In the genomic region with DNA sequence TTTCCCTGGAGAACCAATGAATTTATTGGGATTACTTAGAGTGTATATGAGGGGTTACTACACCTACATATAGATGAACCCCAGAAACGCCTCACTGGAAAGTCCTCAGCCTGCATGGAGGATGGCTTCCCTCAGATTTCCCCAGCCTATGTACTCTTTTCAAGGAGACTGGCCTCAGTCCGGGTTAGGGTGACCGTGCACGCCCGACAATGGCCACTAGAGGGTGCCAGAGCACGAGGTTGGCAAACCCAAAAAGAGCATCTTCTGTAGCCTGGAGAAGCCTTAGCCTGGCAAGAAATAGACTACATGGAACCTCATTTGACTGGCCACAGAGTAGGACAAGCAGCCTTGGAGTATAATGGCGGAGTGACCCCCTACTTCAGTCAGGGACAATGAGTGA, we compare ENCODE assay signal across 8 mouse cellular contexts. TPM values are rescaled to one million over a fixed set of nuclear protein-coding genes. Genes with fewer than 3 reads are reported as not detected.
DNase-seq lines count a peak whose midpoint lies in the region; ATAC-seq and TF ChIP-seq lines count a peak whose summit lies in the region.

No protein-coding gene starts in this region.

- in situ Hi-C loops in ES-E14 (cut with MboI; ENCODE audit: low sequenced_read_pairs in 2 of 2, unreplicated experiment in 2 of 2) = no loop called here

- H3K4me2 ChIP-seq in lung, embryonic 15.5 days = no peak overlapping the region

- peaks cover 2 to 3% of the 10 kb centered on the region in 2 experiments; a peak in 2 of 4 replicates for H3K4me1 ChIP-seq in ES-E14 (ENCODE audit: control insufficient read depth in 2 of 2, insufficient read depth in 2 of 2, low read length in 2 of 2, poor library complexity in 1 of 2)
- H3K4me1 ChIP-seq in lung, embryonic 15.5 days = no peaks in the 10 kb centered on the region

- intact Hi-C loops in heart, postnatal 25 days (cut with DNase I) = no loop called here

- H3K27me3 ChIP-seq in lung, embryonic 15.5 days = no peaks in the 10 kb centered on the region

- no peaks in the 10 kb centered on the region for H3K36me3 ChIP-seq in ES-E14 (ENCODE audit: control insufficient read depth, insufficient read depth, low read length, poor library complexity, severe bottlenecking)
- no peaks in the 10 kb centered on the region for H3K36me3 ChIP-seq in lung, embryonic 15.5 days

- no peak overlapping the region for H3K27ac ChIP-seq in ES-E14 (ENCODE audit: insufficient read depth, low read depth, low read length, poor library complexity, severe bottlenecking)
- H3K27ac ChIP-seq in layer of hippocampus, adult 2 months = no peak overlapping the region
- H3K27ac ChIP-seq in lung, embryonic 15.5 days = no peak overlapping the region

- TF ChIP-seq CTCF in brain, embryonic 14.5 days (IDR thresholded peaks at IDR 0.05; ENCODE audit: borderline replicate concordance, extremely low read depth, insufficient read depth, insufficient read length) = peak; percentile 97
- peak; percentile 98 for TF ChIP-seq CTCF in layer of hippocampus, adult 2 months (conservative IDR thresholded peaks at IDR 0.05)

- 9% methylated on average over 7 of the region's 7 CpGs for WGBS in lung, embryonic 15.5 days

- no peaks in the 10 kb centered on the region for H3K9me3 ChIP-seq in ES-E14 (ENCODE audit: control insufficient read depth, insufficient read depth, low read depth, low read length)
- H3K9me3 ChIP-seq in lung, embryonic 15.5 days = no peaks in the 10 kb centered on the region

- no peak for TF ChIP-seq POLR2A in brain, embryonic 14.5 days (IDR thresholded peaks at IDR 0.05; ENCODE audit: borderline replicate concordance, extremely low read depth, insufficient read depth, insufficient read length, poor library complexity, severe bottlenecking)

- no peak overlapping the region for H3K4me3 ChIP-seq in ES-E14 (ENCODE audit: insufficient read depth in 1 of 2, low read depth in 1 of 2, low read length in 2 of 2, poor library complexity in 1 of 2, severe bottlenecking in 1 of 2)
- H3K4me3 ChIP-seq in layer of hippocampus, adult 2 months = no peak overlapping the region
- no peak overlapping the region for H3K4me3 ChIP-seq in lung, embryonic 15.5 days

- DNase-seq in ES-E14 (ENCODE audit: low read depth, low spot score) = peak; percentile 69
- peak; percentile 81 for DNase-seq in brain, embryonic 14.5 days (ENCODE audit: low read depth)
- DNase-seq in fibroblast of lung, adult 2 months (ENCODE audit: low read depth) = peak; percentile 51
- peak; percentile 62 for DNase-seq in heart, postnatal 25 days (ENCODE audit: low spot score)
- peak; percentile 74 to 93 for DNase-seq in layer of hippocampus, adult 2 months (ENCODE audit: low spot score in 2 of 2)
- DNase-seq in retina, postnatal 7 days (ENCODE audit: low read depth, low spot score) = peak; percentile 70
- DNase-seq in thymus, postnatal 4 days = peak; percentile 96

- ATAC-seq in lung, embryonic 15.5 days (ENCODE audit: borderline replicate concordance, extremely low read depth, low FRiP score, low TSS enrichment) = peak; percentile 69; the same call in 1 of the 2 replicates

- H3K9ac ChIP-seq in ES-E14 (ENCODE audit: insufficient read depth, low read depth, low read length, poor library complexity, severe bottlenecking) = no peak overlapping the region
- no peak overlapping the region for H3K9ac ChIP-seq in lung, embryonic 15.5 days

TF ChIP-seq in ES-E14, 5 proteins besides CTCF, POLR2A, EP300 and RAD21:
- TF ChIP-seq MAFK (IDR thresholded peaks at IDR 0.05; ENCODE audit: insufficient read depth, low read depth, low read length) (no peak), ZC3H11A (IDR thresholded peaks at IDR 0.05; ENCODE audit: borderline replicate concordance, low read depth, low read length) (0 out of 2 replicates have a peak, but pooled peaks have one; percentile 47)

RNA-seq across cellular contexts. Expression of a gene that starts 15.7 kb away (rescaled TPM):
- total RNA-seq in ES-E14 (2012; rRNA removed) = 57.4 and 92.7 TPM in 2 replicates
- polyA plus RNA-seq in brain, embryonic 14.5 days (2012; rRNA removed) = 28.1 and 34.9 TPM in 2 replicates
- total RNA-seq in heart, postnatal 25 days (2021) = 10 to 100 TPM; 39.8 to 47.1 TPM
- 10 to 100 TPM; 55.8 to 57.8 TPM for total RNA-seq in layer of hippocampus, adult 2 months (2021)
- 91.1 and 93.5 TPM in 2 replicates for polyA plus RNA-seq in lung, embryonic 15.5 days (2015; fragmentation: Nextera tagmentation; extraction: Ambion mirVana)
